Comparison of ENCODE assay signal across 24 mouse cellular contexts in genomic region chr2:117977033-117977432, GRCm38 (mm10).
A peak's percentile ranks its signal among the peaks of the same experiment; 100 is the strongest.
DNase-seq lines count a peak whose midpoint lies in the region; ATAC-seq and TF ChIP-seq lines count a peak whose summit lies in the region.
"Had no signal": no experiment of that assay in that cellular context is flagged by ENCODE, and none has a peak within 500 bp of the region (broad histone marks: within the 10 kb centered on the region; RNA-seq: fewer than 3 reads in every experiment).

No protein-coding gene starts in this region.

- peak; percentile 6 for DNase-seq in adrenal gland, adult 8-10 months
- DNase-seq in adrenal gland, adult 18-20 months (ENCODE audit: low spot score in 2 of 2) = no peak
- peak; percentile 42 for DNase-seq in 416B (ENCODE audit: low read depth)
- DNase-seq in cerebellum, adult 18-20 months = no peak
- no peak for DNase-seq in frontal cortex, adult 2 months (ENCODE audit: extremely low spot score in 1 of 2, low spot score in 1 of 2)
- DNase-seq: cerebellum, postnatal 10 days; gastrocnemius, postnatal 36 days; heart, postnatal 10 days; kidney, adult 8-10 months; kidney, postnatal 25 days; left cerebral cortex, postnatal 4 days; right cerebral cortex, adult 18-20 months; thymus, adult 18-20 months; thymus, postnatal 4 days had no signal

- 0 out of 2 replicates have a peak, but pooled peaks cover 3% of the 10 kb centered on the region for H3K9me3 ChIP-seq in megakaryocyte, embryonic 14.5 days
- H3K9me3 ChIP-seq: embryonic facial prominence, embryonic 13.5 days; forebrain, embryonic 15.5 days; hindbrain, embryonic 13.5 days; lung, embryonic 15.5 days; midbrain, embryonic 10.5 days; neural tube, embryonic 12.5 days had no signal

- TF ChIP-seq CTCF in bone marrow, adult 2 months (IDR thresholded peaks at IDR 0.05; ENCODE audit: control insufficient read depth, insufficient read depth, low read length) = no peak

- 30% methylated on average over 9 of the region's 9 CpGs for WGBS in bone marrow, adult 2 months

- no peak for TF ChIP-seq POLR2A in bone marrow, adult 2 months (IDR thresholded peaks at IDR 0.05; ENCODE audit: borderline replicate concordance, control insufficient read depth, low read depth, low read length)

- H3K27ac ChIP-seq in bone marrow, adult 2 months (ENCODE audit: control insufficient read depth, insufficient read depth, low read depth, low read length, poor library complexity) = peak overlapping the region; percentile 13; the same call in 1 of the 2 replicates
- H3K27ac ChIP-seq: embryonic facial prominence, embryonic 13.5 days; forebrain, embryonic 15.5 days; hindbrain, embryonic 13.5 days; left cerebral cortex, adult 2 months; lung, embryonic 15.5 days; midbrain, embryonic 10.5 days; neural tube, embryonic 12.5 days had no signal

- no peak for ATAC-seq in activated CD4-positive, CD25-positive, alpha-beta regulatory T cell, adult 4 months
- ATAC-seq: forebrain, embryonic 15.5 days had no signal

- H3K4me3 ChIP-seq in bone marrow, adult 2 months (replicated peaks; ENCODE audit: control insufficient read depth, low read depth, low read length) = no peak overlapping the region
- peak overlapping the region; percentile 82 for H3K4me3 ChIP-seq in megakaryocyte, embryonic 14.5 days (replicated peaks)
- H3K4me3 ChIP-seq: embryonic facial prominence, embryonic 13.5 days; forebrain, embryonic 15.5 days; hindbrain, embryonic 13.5 days; left cerebral cortex, adult 2 months; lung, embryonic 15.5 days; midbrain, embryonic 10.5 days; neural tube, embryonic 12.5 days had no signal

- H3K27me3 ChIP-seq in megakaryocyte, embryonic 14.5 days (replicated peaks) = no peaks in the 10 kb centered on the region
- H3K27me3 ChIP-seq: embryonic facial prominence, embryonic 13.5 days; forebrain, embryonic 15.5 days; hindbrain, embryonic 13.5 days; lung, embryonic 15.5 days; neural tube, embryonic 12.5 days had no signal

- peaks cover 52% of the 10 kb centered on the region for H3K36me3 ChIP-seq in megakaryocyte, embryonic 14.5 days (replicated peaks; ENCODE audit: low read length)
- H3K36me3 ChIP-seq: embryonic facial prominence, embryonic 13.5 days; forebrain, embryonic 15.5 days; hindbrain, embryonic 13.5 days; lung, embryonic 15.5 days; midbrain, embryonic 10.5 days; neural tube, embryonic 12.5 days had no signal

- peaks cover 2% of the 10 kb centered on the region; the same call in 1 of the 2 replicates for H3K4me1 ChIP-seq in bone marrow, adult 2 months (ENCODE audit: control insufficient read depth, insufficient read depth, low read length)
- H3K4me1 ChIP-seq in megakaryocyte, embryonic 14.5 days = peaks cover 85% of the 10 kb centered on the region
- H3K4me1 ChIP-seq: embryonic facial prominence, embryonic 13.5 days; forebrain, embryonic 15.5 days; hindbrain, embryonic 13.5 days; lung, embryonic 15.5 days; midbrain, embryonic 10.5 days; neural tube, embryonic 12.5 days had no signal

Comparison
In these comparisons a context has a peak if more than half of its experiments do, and no peak if none do; other contexts are left out.
1. DNase-seq: peak in adrenal gland, adult 8-10 months (single experiment) and 416B (single experiment); none in adrenal gland, adult 18-20 months (0 of 2), cerebellum, adult 18-20 months (0 of 2) and frontal cortex, adult 2 months (0 of 2).